ENCODE assay signal across 14 mouse cellular contexts in genomic region chr8:124429417-124429816, GRCm38 (mm10). TPM values are rescaled to one million over a fixed set of nuclear protein-coding genes. Genes with fewer than 3 reads are reported as not detected.
A peak's percentile ranks its signal among the peaks of the same experiment; 100 is the strongest.
DNase-seq lines count a peak whose midpoint lies in the region; ATAC-seq and TF ChIP-seq lines count a peak whose summit lies in the region.
"Had no signal": no experiment of that assay in that cellular context is flagged by ENCODE, and none has a peak within 500 bp of the region (broad histone marks: within the 10 kb centered on the region; RNA-seq: fewer than 3 reads in every experiment).

No protein-coding gene starts in this region.

- TF ChIP-seq CTCF in hindbrain, postnatal 0 days (IDR thresholded peaks at IDR 0.05; ENCODE audit: low read depth) = no peak
- no peak for TF ChIP-seq CTCF in cortical plate, adult 2 months (IDR thresholded peaks at IDR 0.05; ENCODE audit: extremely low read depth, insufficient read depth, low read length)

- no peaks in the 10 kb centered on the region for H3K36me3 ChIP-seq in hindbrain, postnatal 0 days (ENCODE audit: insufficient read depth, low read length)
- H3K36me3 ChIP-seq in hindbrain, embryonic 12.5 days = no peaks in the 10 kb centered on the region
- H3K36me3 ChIP-seq: G1E; liver, embryonic 15.5 days; midbrain, embryonic 10.5 days had no signal

- H3K4me1 ChIP-seq in hindbrain, postnatal 0 days (ENCODE audit: insufficient read depth, low read length) = peaks cover 9% of the 10 kb centered on the region
- peaks cover 36% of the 10 kb centered on the region for H3K4me1 ChIP-seq in hindbrain, embryonic 12.5 days
- H3K4me1 ChIP-seq in cortical plate, adult 2 months (ENCODE audit: control insufficient read depth, insufficient read depth, low read length) = peaks cover 14% of the 10 kb centered on the region

- H3K4me2 ChIP-seq in hindbrain, postnatal 0 days (ENCODE audit: low read depth, low read length) = 0 out of 2 replicates have a peak overlapping the region, but pooled peaks have one; percentile 13
- no peak overlapping the region for H3K4me2 ChIP-seq in hindbrain, embryonic 12.5 days (replicated peaks)
- H3K4me2 ChIP-seq: liver, embryonic 15.5 days had no signal

- peak overlapping the region; percentile 41; the same call in 1 of the 2 replicates for H3K27ac ChIP-seq in hindbrain, postnatal 0 days
- no peak overlapping the region for H3K27ac ChIP-seq in hindbrain, embryonic 12.5 days
- no peak overlapping the region for H3K27ac ChIP-seq in cortical plate, adult 2 months (ENCODE audit: insufficient read depth, low read length)
- H3K27ac ChIP-seq: gastrocnemius, adult 2 months; liver, embryonic 15.5 days; midbrain, embryonic 10.5 days had no signal

- peak; percentile 37 for DNase-seq in adrenal gland, postnatal 25 days
- DNase-seq in adrenal gland, adult 8-10 months = no peak
- DNase-seq in hindbrain, postnatal 0 days (ENCODE audit: low spot score) = peak; percentile 54
- DNase-seq in brain, adult 2 months (ENCODE audit: low read depth, low spot score) = peak; percentile 97
- no peak for DNase-seq in gastrocnemius, adult 8-10 months (ENCODE audit: low spot score in 2 of 2)
- DNase-seq: gastrocnemius, adult 2 months had no signal

- no peaks in the 10 kb centered on the region for H3K27me3 ChIP-seq in hindbrain, postnatal 0 days (ENCODE audit: insufficient read depth, low read length)
- H3K27me3 ChIP-seq in hindbrain, embryonic 12.5 days = peaks cover 20% of the 10 kb centered on the region

- no peak for ATAC-seq in hindbrain, postnatal 0 days
- ATAC-seq in hindbrain, embryonic 12.5 days (ENCODE audit: low FRiP score) = no peak
- no peak for ATAC-seq in granulocyte monocyte progenitor cell, adult 5-6 weeks (replicated peaks; ENCODE audit: poor library complexity, severe bottlenecking)

- H3K9ac ChIP-seq in hindbrain, postnatal 0 days (replicated peaks; ENCODE audit: low read length) = no peak overlapping the region
- H3K9ac ChIP-seq in hindbrain, embryonic 12.5 days = no peak overlapping the region
- H3K9ac ChIP-seq: liver, embryonic 15.5 days had no signal

- H3K4me3 ChIP-seq in hindbrain, postnatal 0 days (ENCODE audit: low read length) = no peak overlapping the region
- no peak overlapping the region for H3K4me3 ChIP-seq in hindbrain, embryonic 12.5 days
- H3K4me3 ChIP-seq in cortical plate, adult 2 months (ENCODE audit: insufficient read depth, low read length) = peak overlapping the region; percentile 19
- H3K4me3 ChIP-seq: erythroblast, embryonic 14.5 days; gastrocnemius, adult 2 months; liver, embryonic 15.5 days; midbrain, embryonic 10.5 days had no signal

- TF ChIP-seq POLR2A in cortical plate, adult 2 months (IDR thresholded peaks at IDR 0.05; ENCODE audit: extremely low read depth, insufficient read depth, low read length) = no peak

- H3K9me3 ChIP-seq in hindbrain, postnatal 0 days (ENCODE audit: low read length) = no peaks in the 10 kb centered on the region
- no peaks in the 10 kb centered on the region for H3K9me3 ChIP-seq in hindbrain, embryonic 12.5 days (replicated peaks)
- H3K9me3 ChIP-seq: liver, embryonic 15.5 days; midbrain, embryonic 10.5 days had no signal

- 30% methylated on average over 6 of the region's 6 CpGs for WGBS in hindbrain, postnatal 0 days
- 65% methylated on average over 6 of the region's 6 CpGs for WGBS in hindbrain, embryonic 12.5 days

RNA-seq across cellular contexts. Expression of gene Pgbd5, which starts 10.0 kb away (rescaled TPM):
- 4.7 and 7.6 TPM in 2 replicates for total RNA-seq in adrenal gland, postnatal 25 days (2021)
- total RNA-seq in adrenal gland, adult 8-10 months (2022) = 10 to 100 TPM in 3 of 4 experiments, 1 to 10 TPM in 1; 9.0 to 14.1 (median 12.0) TPM
- 68.7 and 74.1 TPM in 2 replicates for total RNA-seq in hindbrain, postnatal 0 days (2014; rRNA removed)
- 15.8 and 15.9 TPM in 2 replicates for polyA plus RNA-seq in hindbrain, postnatal 0 days (2015; fragmentation: Nextera tagmentation; extraction: Ambion mirVana)
- 5.9 and 6.4 TPM in 2 replicates for polyA plus RNA-seq in hindbrain, embryonic 12.5 days (2016; fragmentation: Nextera tagmentation; extraction: Ambion mirVana)
- 184 and 196 TPM in 2 replicates for polyA plus RNA-seq in cortical plate, adult 2 months (2012; rRNA removed)
- under 1 TPM; 0.27 to 0.83 (median 0.40) TPM for total RNA-seq in gastrocnemius, adult 8-10 months (2022)
- not detected in 2 replicates for total RNA-seq in granulocyte monocyte progenitor cell, adult 5-6 weeks (2014; fragmentation: Nextera tagmentation)
- total RNA-seq in granulocyte monocyte progenitor cell, adult 5-6 weeks (2017) = not detected in 2 replicates
- total RNA-seq: neutrophil, adult 5-6 weeks had no signal
- polyA plus RNA-seq: erythroblast, embryonic 14.5 days; G1E had no signal

Comparison
In these comparisons a context has a peak if more than half of its experiments do, and no peak if none do; other contexts are left out.
1. DNase-seq: peak in adrenal gland, postnatal 25 days (single experiment), hindbrain, postnatal 0 days (single experiment) and brain, adult 2 months (single experiment); none in adrenal gland, adult 8-10 months (single experiment) and gastrocnemius, adult 8-10 months (0 of 2).